Mouse (Mus musculus) mature B cell (primary cell): ENCODE results near the gene Vmn1r197.
"Not testable (repeated sequence)": the region's sequence is repeated elsewhere in the genome, so short reads cannot be mapped to it uniquely, and the experiment has no call there.

ENCODE experiments used
- in situ Hi-C: fragments of 300-500 bp; cut with MboI; formaldehyde crosslinking; loops from 2 replicates; pipeline ENCODE4 v1.14.3; 2019

Gene Vmn1r197

GRCm38 (mm10) chr13:22324289-22324688 lies at the start of gene Vmn1r197:
Gene Vmn1r197, plus strand, starts transcription at chr13:22324589.
- in situ Hi-C loops, result no loop called here

- in situ Hi-C loops, result no loop called here
Measured at GRCm38 (mm10) chr13:22284578-22284977, 39.8 kb upstream of the Vmn1r197 start.

- in situ Hi-C loops, result no loop called here
Measured at GRCm38 (mm10) chr13:22289620-22290019, 34.8 kb upstream of the Vmn1r197 start, which contains the start of gene Vmn1r196. Gene Vmn1r196, plus strand, starts transcription at chr13:22289920.

DNA sequence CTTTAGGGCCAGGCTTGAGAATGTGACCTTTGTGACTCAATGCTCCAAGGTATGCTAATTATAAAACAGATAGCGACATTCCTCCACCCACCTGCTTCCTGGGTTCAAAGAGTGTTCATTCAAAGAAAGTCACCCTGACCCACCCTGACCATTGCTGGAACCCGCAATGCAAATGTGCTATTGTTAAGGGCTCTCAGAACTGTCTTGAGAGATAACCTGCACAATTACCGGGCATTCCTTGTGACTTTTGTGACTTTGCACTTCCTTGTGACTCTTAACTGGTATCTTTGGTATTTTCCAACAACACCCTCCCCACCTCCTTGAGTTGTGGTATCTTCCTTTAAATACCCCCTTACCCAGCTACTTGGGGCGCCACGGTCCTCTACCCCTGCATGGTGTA lies 16.3 kb upstream of the Vmn1r197 start:
- in situ Hi-C loops, result not testable (repeated sequence)

GRCm38 (mm10) chr13:22315361-22315760 lies 9.0 kb upstream of the Vmn1r197 start:
- in situ Hi-C loops, result no loop called here

DNA sequence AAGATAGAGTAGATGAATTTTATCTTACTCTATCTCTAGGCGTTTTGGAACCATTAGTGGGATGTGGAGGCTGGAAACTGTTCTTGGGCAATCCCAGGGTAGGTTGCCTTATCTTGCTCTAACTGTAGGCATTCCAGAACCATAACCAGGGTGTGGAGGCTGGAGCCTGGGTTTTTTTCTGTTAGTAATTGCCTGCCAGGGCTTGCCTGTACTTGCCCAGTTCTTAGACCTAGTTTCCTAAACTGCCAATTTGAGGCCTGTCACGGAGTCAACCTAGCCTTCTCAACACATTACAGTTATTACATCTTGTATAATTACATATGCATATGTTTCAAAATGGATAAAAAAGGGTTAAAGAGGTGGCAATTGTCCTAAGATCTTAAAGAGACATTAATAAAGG lies 7.0 kb upstream of the Vmn1r197 start:
- in situ Hi-C loops, result no loop called here

DNA sequence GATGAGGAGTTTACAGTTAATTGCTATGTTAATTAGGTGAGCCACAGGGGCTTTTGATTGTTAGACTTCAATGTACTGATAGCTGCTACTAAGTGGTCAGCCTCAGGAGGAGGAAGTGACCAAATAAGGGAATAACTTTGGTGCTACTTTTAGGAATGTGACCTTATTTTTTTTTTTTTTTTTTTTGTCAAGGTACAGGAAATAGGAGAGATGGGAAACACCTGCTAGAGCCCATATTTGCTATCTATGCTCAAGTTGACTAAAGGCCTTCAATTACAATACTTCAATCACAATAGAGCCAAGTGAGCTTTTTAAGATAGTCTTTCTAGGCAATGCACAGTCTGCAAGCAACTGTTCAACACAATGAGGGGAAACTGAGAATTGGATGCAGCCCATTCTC lies 4.3 kb upstream of the Vmn1r197 start:
- in situ Hi-C loops, result no loop called here

- in situ Hi-C loops, result no loop called here
Measured at GRCm38 (mm10) chr13:22333269-22333668, 8.9 kb downstream of the Vmn1r197 start.

DNA sequence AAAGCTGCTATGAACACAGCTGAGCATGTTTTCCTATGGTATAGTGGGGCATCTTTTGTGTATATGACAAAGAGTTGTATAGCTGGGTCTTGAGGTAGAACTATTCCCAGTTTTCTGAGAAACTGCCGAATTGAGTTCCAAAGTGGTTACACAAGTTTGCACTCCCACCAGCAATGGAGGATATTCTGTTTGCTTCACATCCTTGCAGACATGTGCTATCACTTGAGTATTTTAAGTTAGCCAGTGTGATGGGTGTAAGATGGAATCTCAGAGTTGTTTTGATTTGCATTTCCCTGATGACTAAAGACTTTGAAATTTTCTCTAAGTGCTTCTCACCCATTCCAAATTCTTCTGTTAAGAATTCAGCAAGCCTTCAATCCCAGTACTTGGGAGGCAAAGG lies 11.2 kb downstream of the Vmn1r197 start:
- in situ Hi-C loops, result no loop called here

GRCm38 (mm10) chr13:22350064-22350463 lies 25.7 kb downstream of the Vmn1r197 start, which contains the start of gene Vmn1r198:
Gene Vmn1r198, plus strand, starts transcription at chr13:22350364.
- in situ Hi-C loops, result no loop called here

DNA sequence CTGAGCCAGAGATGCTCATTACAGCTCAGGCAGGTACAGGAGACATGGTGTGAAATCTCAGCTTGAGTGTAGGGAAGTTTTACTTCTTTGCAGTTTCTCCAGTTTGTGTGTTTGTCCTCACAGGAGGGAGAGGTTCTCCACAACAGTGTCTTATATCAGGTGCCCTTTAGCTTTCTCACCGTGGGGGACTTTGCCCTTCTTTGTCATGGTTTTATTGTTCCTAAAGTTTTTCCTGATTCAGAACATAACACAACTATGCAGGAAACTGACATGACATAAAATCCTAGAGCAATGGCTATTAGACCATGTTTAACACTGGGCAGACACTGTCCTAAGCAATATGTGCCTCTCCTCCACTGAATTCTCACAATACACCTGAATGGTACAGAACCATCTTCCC lies 26.4 kb downstream of the Vmn1r197 start:
- in situ Hi-C loops, result no loop called here

GRCm38 (mm10) chr13:22379518-22379917 lies 55.1 kb downstream of the Vmn1r197 start, which contains the start of gene Vmn1r199:
Gene Vmn1r199, plus strand, starts transcription at chr13:22379818.
- in situ Hi-C loops, result no loop called here

GRCm38 (mm10) chr13:22381128-22381527 lies 56.7 kb downstream of the Vmn1r197 start:
- in situ Hi-C loops, result not testable (repeated sequence)
